Mouse (Mus musculus): ENCODE data around the gene Fbxw8. TPM values are rescaled to one million over a fixed set of nuclear protein-coding genes. Genes with fewer than 3 reads are reported as not detected.

The Fbxw8 gene
- polyA plus RNA-seq, 1 experiment from 2014 or later: 25.6 TPM

DNA sequence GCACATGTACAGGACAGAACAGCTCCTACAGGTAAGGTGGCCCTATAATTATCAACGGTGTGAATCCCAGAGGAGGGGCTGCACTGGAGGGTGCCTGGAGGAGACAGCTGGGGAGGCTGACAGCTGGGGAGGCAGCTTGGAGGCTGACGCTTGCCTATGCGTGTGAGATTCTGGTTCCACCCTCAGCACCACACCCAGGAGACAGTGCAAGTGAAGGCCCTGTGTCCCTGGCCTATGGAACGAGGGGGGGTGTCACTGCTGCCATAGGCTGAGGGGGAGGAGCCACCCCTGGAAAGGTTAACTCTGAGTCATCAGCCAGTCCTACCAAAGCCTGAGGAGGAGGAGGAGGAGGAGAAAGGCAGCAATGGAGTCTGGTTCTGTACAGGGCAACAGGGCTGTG lies 87.7 kb downstream of the Fbxw8 start:
- no peak for ATAC-seq
- Histone ChIP-seq H3K9ac (replicated peaks) (no peak overlapping the region), H3K27ac (no peak overlapping the region), H3K4me1 (replicated peaks) (peaks cover 63% of the 10 kb centered on the region), H3K9me3 (no peaks in the 10 kb centered on the region), H3K27me3 (no peaks in the 10 kb centered on the region), H3K4me3 (replicated peaks) (no peak overlapping the region), H3K36me3 (peaks cover 45% of the 10 kb centered on the region), H3K4me2 (replicated peaks) (no peak overlapping the region)
- 82% methylated on average over 4 of the region's 4 CpGs for WGBS

DNA sequence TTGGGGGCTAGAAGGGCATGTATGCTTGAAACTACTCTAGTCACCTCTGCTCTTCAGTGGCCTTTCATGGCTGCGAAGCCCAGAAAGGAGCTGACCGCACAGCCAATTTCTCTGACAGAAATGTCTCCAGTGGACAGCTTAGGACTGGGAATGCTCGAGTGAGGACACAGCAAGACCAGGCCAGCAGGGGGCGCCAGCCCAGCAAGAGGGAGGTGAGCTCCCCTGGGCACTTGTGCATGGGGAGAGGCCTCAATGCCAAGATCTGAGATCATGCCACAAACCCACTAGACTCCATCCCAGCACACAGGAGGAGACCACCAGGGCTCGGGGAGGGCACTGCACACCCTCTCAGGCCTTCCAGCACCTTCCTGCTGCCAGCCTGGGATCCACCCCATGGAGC lies 88.4 kb downstream of the Fbxw8 start:
- ATAC-seq: no peak
- WGBS: 56% methylated on average over 5 of the region's 5 CpGs
- H3K4me1 ChIP-seq (replicated peaks): peaks cover 58% of the 10 kb centered on the region
- no peak overlapping the region for H3K4me3 ChIP-seq (replicated peaks)
- H3K4me2 ChIP-seq (replicated peaks): no peak overlapping the region
- peaks cover 38% of the 10 kb centered on the region for H3K36me3 ChIP-seq
- no peaks in the 10 kb centered on the region for H3K27me3 ChIP-seq
- no peaks in the 10 kb centered on the region for H3K9me3 ChIP-seq
- no peak overlapping the region for H3K9ac ChIP-seq (replicated peaks)
- H3K27ac ChIP-seq: 0 out of 2 replicates have a peak overlapping the region, but pooled peaks have one; percentile 44

DNA sequence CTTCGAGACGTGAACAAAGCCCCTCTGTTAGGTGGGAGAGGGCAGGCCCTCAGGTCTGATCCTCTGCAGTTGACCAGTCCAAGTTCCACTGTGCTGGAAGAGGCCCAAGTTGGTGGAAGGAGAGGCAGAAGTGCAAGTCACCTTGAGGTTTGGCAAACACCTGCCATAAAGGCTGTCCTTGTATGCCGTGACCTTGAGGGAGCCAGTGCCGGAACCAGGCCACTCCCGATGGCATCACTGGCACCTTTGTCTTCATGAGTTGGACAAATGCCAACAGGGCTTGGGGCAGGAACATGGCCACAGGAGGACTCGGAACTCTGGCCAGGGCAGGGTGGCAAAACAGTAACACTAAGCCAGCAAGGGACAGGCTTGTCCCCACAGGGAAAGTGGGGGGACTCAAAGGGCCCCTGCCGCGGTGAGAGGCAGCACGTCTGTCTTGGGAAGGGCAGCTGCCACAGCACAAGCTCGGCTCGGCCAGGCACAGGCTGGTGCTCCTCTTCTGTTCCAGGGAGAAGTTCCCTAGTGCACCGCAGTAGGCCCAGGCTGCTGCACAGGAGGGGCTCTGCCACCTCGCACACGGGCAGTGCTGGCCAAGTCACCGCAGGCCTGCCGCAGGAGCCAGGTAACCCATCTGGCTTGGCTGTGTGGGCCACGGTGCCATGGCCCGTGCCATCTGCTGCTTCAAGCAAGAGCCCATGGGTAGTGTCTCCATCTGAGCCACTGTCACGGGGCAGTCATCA lies 89.6 kb downstream of the Fbxw8 start:
- H3K4me2 ChIP-seq (replicated peaks): no peak overlapping the region
- H3K9me3 ChIP-seq: no peaks in the 10 kb centered on the region
- H3K4me3 ChIP-seq (replicated peaks): no peak overlapping the region
- peak overlapping the region; percentile 44 for H3K27ac ChIP-seq
- H3K9ac ChIP-seq (replicated peaks): 0 out of 2 replicates have a peak overlapping the region, but pooled peaks have one; percentile 14
- no peaks in the 10 kb centered on the region for H3K27me3 ChIP-seq
- H3K4me1 ChIP-seq (replicated peaks): peaks cover 58% of the 10 kb centered on the region
- 91% methylated on average over 19 of the region's 19 CpGs for WGBS
- peaks cover 30% of the 10 kb centered on the region for H3K36me3 ChIP-seq
- ATAC-seq: no peak

DNA sequence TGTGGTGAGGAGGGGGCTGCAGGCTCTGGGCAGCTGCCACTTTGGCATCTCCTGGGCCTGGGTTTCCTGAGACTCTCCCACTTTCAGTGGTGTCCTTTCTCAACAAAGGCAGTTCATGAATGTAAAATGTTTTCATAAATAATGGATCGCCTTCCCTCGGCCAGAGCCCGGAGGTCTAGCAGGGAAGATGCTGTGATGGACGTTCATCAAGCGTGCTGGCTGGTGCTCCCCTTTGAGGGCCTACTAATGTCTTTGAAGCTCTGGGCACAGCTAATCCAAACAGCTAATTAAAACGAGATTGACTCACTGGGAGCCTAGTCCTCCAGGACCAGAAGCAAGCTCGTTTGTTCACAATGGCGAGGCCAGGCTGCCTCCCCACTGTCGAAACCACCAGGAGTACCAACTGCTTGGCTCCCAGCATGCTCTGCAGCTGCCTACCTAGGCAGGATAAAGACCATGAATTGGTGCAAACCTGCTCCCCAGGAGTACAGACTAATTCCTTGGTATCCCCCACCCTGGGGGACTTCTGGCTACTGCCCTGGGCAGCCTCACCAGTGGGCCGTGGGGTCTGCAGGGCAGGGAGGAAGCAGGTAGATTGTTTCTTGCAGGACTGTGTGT lies 90.9 kb downstream of the Fbxw8 start:
- Histone ChIP-seq H3K4me2 (replicated peaks) (no peak overlapping the region), H3K27ac (peak overlapping the region; percentile 92), H3K4me1 (replicated peaks) (peaks cover 62% of the 10 kb centered on the region), H3K9ac (replicated peaks) (0 out of 2 replicates have a peak overlapping the region, but pooled peaks have one; percentile 2), H3K9me3 (no peaks in the 10 kb centered on the region), H3K36me3 (peaks cover 30% of the 10 kb centered on the region; the same call in 1 of the 2 replicates), H3K27me3 (no peaks in the 10 kb centered on the region), H3K4me3 (replicated peaks) (no peak overlapping the region)
- WGBS: 13% methylated on average over 10 of the region's 10 CpGs
- peak; percentile 54 for ATAC-seq

DNA sequence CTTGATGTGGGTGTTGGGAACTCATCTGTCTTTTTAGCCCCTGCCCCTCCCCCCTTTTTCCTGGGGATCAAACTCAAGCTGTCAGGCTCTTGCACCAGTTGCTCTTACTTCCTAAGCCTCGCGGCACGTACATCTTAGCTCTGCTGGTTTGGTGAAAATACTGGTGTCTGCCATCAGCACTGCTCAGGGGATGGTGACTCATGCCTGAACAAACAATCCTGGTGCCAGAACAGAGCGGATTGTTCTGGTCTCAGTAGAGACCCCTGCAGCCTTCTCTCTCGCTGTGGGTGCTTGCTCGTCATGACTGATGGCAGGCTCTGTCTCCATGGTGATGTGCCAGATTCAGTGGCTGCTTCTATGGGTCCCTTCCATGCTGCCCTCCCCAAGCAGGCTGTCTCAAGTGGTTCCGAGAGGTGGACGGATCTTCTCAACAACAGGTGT lies 92.1 kb downstream of the Fbxw8 start:
- H3K9ac ChIP-seq (replicated peaks): no peak overlapping the region
- H3K4me3 ChIP-seq (replicated peaks): no peak overlapping the region
- H3K4me1 ChIP-seq (replicated peaks): peaks cover 57% of the 10 kb centered on the region
- peaks cover 23% of the 10 kb centered on the region; the same call in 1 of the 2 replicates for H3K36me3 ChIP-seq
- no peaks in the 10 kb centered on the region for H3K9me3 ChIP-seq
- H3K27ac ChIP-seq: peak overlapping the region; percentile 92
- no peaks in the 10 kb centered on the region for H3K27me3 ChIP-seq
- no peak overlapping the region for H3K4me2 ChIP-seq (replicated peaks)
- ATAC-seq: no peak
- WGBS: 61% methylated on average over 8 of the region's 8 CpGs

DNA sequence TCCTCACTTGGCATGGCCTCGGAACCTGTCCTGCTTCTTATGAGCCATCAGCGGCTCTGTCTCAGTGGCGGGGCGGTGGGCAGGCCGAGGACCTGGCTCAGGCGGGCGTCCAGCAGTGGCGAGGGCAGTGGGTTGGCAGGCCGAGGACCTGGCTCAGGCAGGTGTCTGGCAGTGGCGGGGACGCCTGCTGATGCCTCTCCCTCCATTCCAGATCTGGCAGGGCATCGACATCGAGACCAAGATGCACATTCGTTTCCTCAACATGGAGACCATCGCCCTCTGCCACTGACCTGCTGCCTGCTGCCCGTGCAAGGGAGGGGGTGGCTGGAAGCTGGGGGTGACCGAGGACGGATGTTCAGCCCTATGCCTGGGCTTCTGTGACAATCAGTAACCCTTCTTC lies 93.9 kb downstream of the Fbxw8 start:
- Histone ChIP-seq H3K9me3 (no peaks in the 10 kb centered on the region), H3K4me2 (replicated peaks) (no peak overlapping the region), H3K27me3 (no peaks in the 10 kb centered on the region), H3K4me1 (replicated peaks) (peaks cover 58% of the 10 kb centered on the region), H3K4me3 (replicated peaks) (no peak overlapping the region), H3K36me3 (peaks cover 9% of the 10 kb centered on the region; the same call in 1 of the 2 replicates), H3K27ac (no peak overlapping the region), H3K9ac (replicated peaks) (no peak overlapping the region)
- ATAC-seq: no peak
- WGBS: 95% methylated on average over 18 of the region's 18 CpGs

DNA sequence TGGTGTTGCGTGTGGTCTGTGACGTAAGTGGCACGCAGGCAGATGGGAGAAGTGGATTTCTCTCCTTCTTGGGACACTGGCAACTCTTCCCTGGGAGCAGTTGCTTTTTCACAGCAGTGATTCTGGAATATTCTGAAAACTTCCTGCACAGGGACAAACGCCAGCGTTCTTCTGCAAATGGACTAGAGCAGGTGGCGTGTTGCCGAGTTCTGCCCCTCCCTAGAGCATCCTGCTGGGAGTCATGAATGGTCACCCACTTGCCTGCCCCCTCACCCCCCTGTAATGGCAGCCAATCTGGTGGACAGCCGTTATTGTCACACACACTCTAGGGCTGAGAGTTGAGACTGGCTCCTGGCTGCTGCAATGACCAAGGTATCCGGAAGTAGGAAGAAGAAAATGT lies 95.6 kb downstream of the Fbxw8 start:
- no peak overlapping the region for H3K4me2 ChIP-seq (replicated peaks)
- H3K9me3 ChIP-seq: no peaks in the 10 kb centered on the region
- H3K36me3 ChIP-seq: no peaks in the 10 kb centered on the region
- H3K4me3 ChIP-seq (replicated peaks): no peak overlapping the region
- H3K27ac ChIP-seq: no peak overlapping the region
- no peak for ATAC-seq
- no peak overlapping the region for H3K9ac ChIP-seq (replicated peaks)
- 86% methylated on average over 9 of the region's 9 CpGs for WGBS
- H3K27me3 ChIP-seq: no peaks in the 10 kb centered on the region
- H3K4me1 ChIP-seq (replicated peaks): peaks cover 44% of the 10 kb centered on the region

DNA sequence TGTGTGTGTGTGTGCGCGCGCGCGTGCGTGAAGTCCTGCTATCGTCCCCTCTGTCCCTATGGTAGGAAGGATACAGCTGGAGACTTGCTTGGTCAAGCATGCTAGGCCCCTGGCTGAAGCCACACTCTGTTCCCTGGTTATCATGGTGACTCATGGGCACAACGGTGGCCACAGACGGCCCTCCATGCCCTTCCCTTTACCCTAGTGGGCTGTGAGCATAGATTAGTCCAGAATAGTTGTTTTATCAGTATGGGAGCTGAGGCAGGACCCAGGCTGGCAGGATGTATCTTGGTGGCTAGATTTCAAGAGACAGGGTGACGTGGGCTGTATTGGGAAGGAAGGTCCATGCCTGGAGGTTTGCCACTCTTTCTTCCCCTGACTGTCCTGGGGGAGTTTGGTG lies 96.4 kb downstream of the Fbxw8 start:
- no peak overlapping the region for H3K9ac ChIP-seq (replicated peaks)
- WGBS: 90% methylated on average over 10 of the region's 10 CpGs
- no peak for ATAC-seq

DNA sequence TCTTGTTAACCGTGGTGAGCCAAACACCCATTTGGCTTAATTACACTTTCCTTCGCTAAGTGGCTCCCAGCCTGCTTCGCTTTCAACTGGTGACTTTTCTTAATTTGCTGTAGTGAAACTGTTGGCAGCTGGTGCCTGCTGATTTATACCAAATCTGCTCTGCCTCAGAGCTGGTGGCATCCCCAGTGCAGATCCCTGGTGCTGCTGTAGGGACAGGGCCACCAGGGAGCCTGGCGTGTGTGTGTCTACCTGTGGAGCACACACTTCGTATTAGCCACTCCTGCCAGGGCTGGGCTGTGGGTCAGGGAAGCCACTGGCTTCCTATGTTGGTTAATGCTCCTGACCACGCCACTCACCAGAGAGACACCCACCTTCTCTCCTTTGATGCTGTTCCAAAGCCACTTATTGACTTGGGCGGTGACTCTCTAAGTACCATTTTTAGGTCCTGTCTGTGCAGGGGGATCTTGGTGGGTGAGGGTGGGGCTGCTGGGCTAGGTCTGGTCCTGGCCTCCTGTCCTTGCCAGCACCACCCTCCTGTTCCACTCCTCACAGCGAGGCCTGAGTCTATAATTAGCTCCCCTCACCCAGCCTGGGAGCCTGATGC lies 97.7 kb downstream of the Fbxw8 start:
- H3K4me2 ChIP-seq (replicated peaks): no peak overlapping the region
- H3K27me3 ChIP-seq: no peaks in the 10 kb centered on the region
- 0 out of 2 replicates have a peak overlapping the region, but pooled peaks have one; percentile 23 for H3K9ac ChIP-seq (replicated peaks)
- peak; percentile 34; the same call in 1 of the 2 replicates for ATAC-seq
- H3K9me3 ChIP-seq: no peaks in the 10 kb centered on the region
- H3K4me3 ChIP-seq (replicated peaks): no peak overlapping the region
- WGBS: 54% methylated on average over 8 of the region's 8 CpGs
- peak overlapping the region; percentile 35 for H3K27ac ChIP-seq
- H3K4me1 ChIP-seq (replicated peaks): peaks cover 25% of the 10 kb centered on the region
- no peaks in the 10 kb centered on the region for H3K36me3 ChIP-seq

More for the DNA sequence above, 96.4 kb downstream of the Fbxw8 start:
- Histone ChIP-seq H3K27me3 (no peaks in the 10 kb centered on the region), H3K4me1 (replicated peaks) (peaks cover 36% of the 10 kb centered on the region), H3K4me3 (replicated peaks) (no peak overlapping the region), H3K36me3 (no peaks in the 10 kb centered on the region), H3K4me2 (replicated peaks) (no peak overlapping the region), H3K27ac (no peak overlapping the region), H3K9me3 (no peaks in the 10 kb centered on the region)

DNA sequence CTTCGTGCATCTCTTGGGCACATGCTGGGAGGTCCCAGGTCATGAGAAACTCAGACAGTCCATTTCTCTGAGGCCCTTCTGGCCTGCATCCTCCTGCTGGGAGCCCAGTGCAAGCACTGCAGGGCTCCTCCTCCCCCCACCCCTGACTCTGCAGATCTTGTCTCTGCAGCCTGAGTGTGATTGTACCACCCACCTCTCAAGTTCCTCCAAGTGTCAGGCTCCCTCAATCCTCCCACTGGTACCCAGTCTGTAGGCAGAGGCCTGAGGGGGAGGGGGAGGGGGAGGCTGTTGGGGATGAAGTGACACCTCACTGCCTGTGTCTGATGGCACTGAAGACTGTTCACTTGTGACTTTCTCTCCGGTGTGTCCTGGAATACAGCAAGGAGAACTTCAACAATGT lies 102.1 kb downstream of the Fbxw8 start:
- Histone ChIP-seq H3K9ac (replicated peaks) (no peak overlapping the region), H3K9me3 (no peaks in the 10 kb centered on the region), H3K4me3 (replicated peaks) (no peak overlapping the region), H3K4me2 (replicated peaks) (no peak overlapping the region), H3K36me3 (no peaks in the 10 kb centered on the region), H3K27me3 (no peaks in the 10 kb centered on the region), H3K27ac (no peak overlapping the region), H3K4me1 (replicated peaks) (peaks cover 21% of the 10 kb centered on the region)
- WGBS: 98% methylated on average over 2 of the region's 2 CpGs
- ATAC-seq: no peak

DNA sequence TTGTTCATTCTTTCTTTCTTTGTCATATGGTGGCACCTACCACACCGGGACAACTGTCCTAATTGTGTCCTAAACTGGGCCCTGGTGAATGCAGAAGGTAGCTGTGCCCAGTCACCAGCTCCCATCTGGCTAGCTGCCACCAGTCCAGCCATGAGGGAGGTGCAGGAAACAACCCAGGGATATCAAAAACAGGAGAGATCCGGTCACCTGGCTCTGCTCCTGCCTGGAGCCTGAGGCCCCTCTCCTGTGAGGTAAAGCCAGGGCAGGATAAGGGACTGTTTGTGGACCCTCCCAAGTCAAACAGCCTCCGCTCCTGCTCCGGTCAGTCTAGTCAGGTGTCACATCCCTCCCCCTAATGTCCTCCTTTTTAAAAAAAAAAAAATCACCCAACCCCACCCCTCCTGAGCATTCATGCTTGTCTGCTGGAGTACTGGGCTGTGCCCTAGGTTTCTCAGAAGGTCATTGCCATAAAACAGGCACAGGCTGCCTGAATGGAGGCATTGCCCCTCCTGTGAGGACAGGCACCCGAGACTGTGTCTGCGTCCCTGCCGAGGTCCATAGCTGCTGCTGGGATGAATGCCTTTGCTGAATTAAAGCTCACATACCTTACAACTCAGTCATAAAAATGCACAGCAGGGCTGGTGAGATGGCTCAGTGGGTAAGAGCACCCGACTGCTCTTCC lies 103.1 kb downstream of the Fbxw8 start:
- Histone ChIP-seq H3K9ac (replicated peaks) (no peak overlapping the region), H3K4me3 (replicated peaks) (no peak overlapping the region), H3K36me3 (no peaks in the 10 kb centered on the region), H3K4me1 (replicated peaks) (peaks cover 10% of the 10 kb centered on the region), H3K27ac (no peak overlapping the region), H3K9me3 (no peaks in the 10 kb centered on the region), H3K4me2 (replicated peaks) (no peak overlapping the region), H3K27me3 (no peaks in the 10 kb centered on the region)
- no peak for ATAC-seq
- WGBS: 86% methylated on average over 8 of the region's 8 CpGs

DNA sequence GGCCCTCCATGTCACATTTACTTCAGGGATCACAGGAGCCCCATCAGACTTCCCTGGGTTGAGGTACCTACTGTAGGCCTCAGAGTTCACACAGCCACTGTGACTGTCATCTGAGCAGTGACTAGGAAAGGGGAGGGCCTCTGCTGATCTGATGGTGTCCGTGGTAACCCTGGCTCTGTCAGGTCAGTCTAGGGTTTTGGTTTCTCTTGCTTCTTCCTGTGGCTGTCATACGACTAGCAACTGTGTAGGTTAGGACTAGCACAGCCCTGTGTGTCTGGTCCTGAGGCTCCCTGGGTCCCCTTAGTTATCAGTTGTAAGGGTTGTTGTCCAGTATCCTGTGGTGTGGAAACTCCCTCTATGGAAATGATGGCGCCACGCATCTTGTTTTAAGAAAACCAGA lies 104.5 kb downstream of the Fbxw8 start:
- Histone ChIP-seq H3K27me3 (no peaks in the 10 kb centered on the region), H3K4me1 (replicated peaks) (no peaks in the 10 kb centered on the region), H3K36me3 (no peaks in the 10 kb centered on the region), H3K9me3 (no peaks in the 10 kb centered on the region), H3K27ac (no peak overlapping the region), H3K9ac (replicated peaks) (no peak overlapping the region), H3K4me3 (replicated peaks) (no peak overlapping the region), H3K4me2 (replicated peaks) (no peak overlapping the region)
- ATAC-seq: no peak
- 79% methylated on average over 4 of the region's 4 CpGs for WGBS
